Mouse (Mus musculus): Measurements from ENCODE around the gene Med19.

- TF ChIP-seq CTCF (IDR thresholded peaks at IDR 0.05; ENCODE audit: control insufficient read depth, insufficient read depth, insufficient replicate concordance, low read depth, low read length) (no peak), POLR2A (IDR thresholded peaks at IDR 0.05; ENCODE audit: control insufficient read depth, low read depth, low read length) (no peak)
These were observed 4.5 kb downstream of the Med19 start for GRCm38 (mm10) chr2:84682605-84683183.
